Mouse (Mus musculus): Measurements from ENCODE around the gene Pfkfb3.

DNA sequence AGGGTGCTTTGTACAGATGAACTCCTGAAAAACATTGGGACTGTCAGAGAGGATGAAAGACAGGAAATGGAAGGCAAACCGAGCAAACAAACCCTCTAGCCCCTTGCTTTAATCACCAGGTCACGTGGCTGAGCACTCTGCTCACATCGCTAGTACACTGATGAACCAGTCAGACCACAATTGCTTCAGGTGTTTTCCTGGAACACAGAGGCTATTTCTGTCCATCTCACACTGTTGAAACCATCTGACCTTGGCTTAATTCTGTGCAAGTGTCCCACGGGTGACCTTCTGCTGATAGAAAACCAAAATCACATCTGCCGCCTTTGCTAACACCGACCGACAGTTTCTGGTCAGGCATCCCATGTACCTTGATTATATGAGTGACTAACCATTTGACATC is 96.0 kb downstream of the Pfkfb3 start:
- TF ChIP-seq GATA1 (IDR thresholded peaks at IDR 0.05; ENCODE audit: low read length) (no peak), TAL1 (IDR thresholded peaks at IDR 0.05; ENCODE audit: low read length) (no peak)
